Mouse (Mus musculus) heart, embryonic 10.5 days (tissue): ENCODE measurements around the gene Tnp1. TPM values are rescaled to one million over a fixed set of nuclear protein-coding genes. Genes with fewer than 3 reads are reported as not detected.

Experiments used
- DNase-seq: peaks from one replicate; pipeline ENCODE4 v3.0.0-alpha.2; 2017; ENCODE audit warnings: low spot score
- H3K27ac ChIP-seq: fragments of 300-500 bp; sonication (generic); 2 replicates; pipeline ENCODE4 v1.5.1; 2016; ENCODE audit warnings: mild to moderate bottlenecking
- H3K27me3 ChIP-seq: fragments of 300-500 bp; sonication (generic); 2 replicates; pipeline ENCODE4 v1.6.1; 2016; ENCODE audit warnings: mild to moderate bottlenecking; ENCODE audit not compliant: poor library complexity, insufficient read depth, severe bottlenecking
- H3K36me3 ChIP-seq: fragments of 300-500 bp; sonication (generic); 2 replicates; pipeline ENCODE4 v1.6.1; 2016; ENCODE audit warnings: mild to moderate bottlenecking, moderate library complexity
- H3K4me1 ChIP-seq: fragments of 300-500 bp; sonication (generic); 2 replicates; pipeline ENCODE4 v1.6.1; 2016; ENCODE audit warnings: mild to moderate bottlenecking
- H3K4me3 ChIP-seq: fragments of 300-500 bp; sonication (generic); 2 replicates; pipeline ENCODE4 v1.5.1; 2016; ENCODE audit warnings: mild to moderate bottlenecking, moderate library complexity
- H3K9me3 ChIP-seq: fragments of 300-500 bp; sonication (generic); 2 replicates; pipeline ENCODE4 v1.6.1; 2016; ENCODE audit warnings: mild to moderate bottlenecking, moderate library complexity
- WGBS: fragments of 180-500 bp; shearing (Covaris S2); methylation state at CpG from one replicate; pipeline ENCODE4 v1.1.7; 2016; 5-methylcytosine and 5-hydroxymethylcytosine counted together
- polyA plus RNA-seq: library from polyadenylated mRNA; unstranded; fragments of >200 nt; fragmentation: Nextera tagmentation; extraction: Ambion mirVana; gene quantifications from 2 replicates; pipeline ENCODE4 v1.2.1, GENCODE M21; 2016

The Tnp1 gene
- polyA plus RNA-seq, 1 experiment from 2014 or later, result not detected

DNA sequence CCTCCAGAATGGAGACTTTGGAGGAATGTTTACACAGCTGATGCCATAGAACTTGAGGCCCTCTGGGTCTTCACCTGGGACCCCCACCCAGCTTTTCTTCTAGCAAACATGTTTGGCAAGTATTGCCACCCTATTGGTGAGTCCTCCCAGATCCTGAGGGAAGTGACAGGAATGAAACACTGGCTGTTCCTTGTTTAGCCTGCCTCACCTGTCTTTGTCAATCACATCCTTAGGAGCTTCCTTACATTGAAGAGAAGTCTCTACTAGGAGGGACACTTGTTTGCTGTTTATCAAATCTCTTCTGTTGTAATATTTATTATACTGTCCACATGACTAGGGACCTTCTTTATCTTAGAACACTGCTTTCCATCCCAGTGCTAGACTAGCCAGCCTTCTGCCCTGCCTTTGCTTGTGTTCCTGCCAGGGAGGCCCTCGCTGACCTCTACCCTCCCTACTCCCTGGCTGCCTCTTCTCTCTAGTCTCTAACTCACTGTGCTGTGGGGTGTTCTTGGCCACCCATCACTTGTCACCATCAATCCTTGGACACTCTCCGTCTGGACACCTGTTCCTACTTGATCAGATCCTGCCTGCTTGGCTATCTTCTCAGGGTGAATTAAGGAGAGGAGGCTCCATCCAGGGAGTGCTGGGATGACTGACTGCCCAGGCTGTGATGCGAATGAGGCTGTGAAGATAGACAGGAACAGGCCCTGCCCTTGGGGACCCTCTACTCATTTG, 25.1 kb upstream of the Tnp1 start:
- Histone ChIP-seq H3K4me3 (no peak overlapping the region), H3K36me3 (no peaks in the 10 kb centered on the region), H3K9me3 (no peaks in the 10 kb centered on the region), H3K27me3 (no peaks in the 10 kb centered on the region), H3K4me1 (peaks cover 69% of the 10 kb centered on the region), H3K27ac (peak overlapping the region; percentile 74)
- DNase-seq, result peak; percentile 62
- WGBS, result 77% methylated on average over 3 of the region's 3 CpGs

DNA sequence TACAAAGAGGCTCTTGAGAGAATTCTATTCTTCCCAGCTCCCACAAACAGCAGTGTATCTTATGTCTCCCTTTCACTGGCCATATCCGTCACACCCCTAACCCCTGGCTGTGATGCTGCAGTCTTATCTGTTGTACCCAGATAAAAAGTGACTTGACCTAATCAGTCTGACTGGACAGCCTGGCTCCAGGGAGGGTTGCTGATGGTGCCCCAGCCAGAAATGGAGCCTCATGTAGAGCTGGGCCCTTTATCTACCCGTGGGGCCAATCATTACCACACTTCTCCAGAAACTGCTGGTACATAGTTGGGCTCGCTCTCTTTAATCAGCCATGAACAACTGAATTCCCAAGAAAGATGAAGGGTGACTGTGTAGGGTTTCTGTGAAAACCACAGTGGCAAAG, 22.8 kb upstream of the Tnp1 start:
- peaks cover 61% of the 10 kb centered on the region for H3K4me1 ChIP-seq
- DNase-seq, result peak; percentile 94
- H3K4me3 ChIP-seq, result no peak overlapping the region
- no peaks in the 10 kb centered on the region for H3K36me3 ChIP-seq
- H3K27me3 ChIP-seq, result no peaks in the 10 kb centered on the region
- WGBS, result 17% methylated on average over 3 of the region's 3 CpGs
- H3K9me3 ChIP-seq, result no peaks in the 10 kb centered on the region
- H3K27ac ChIP-seq, result peak overlapping the region; percentile 88

DNA sequence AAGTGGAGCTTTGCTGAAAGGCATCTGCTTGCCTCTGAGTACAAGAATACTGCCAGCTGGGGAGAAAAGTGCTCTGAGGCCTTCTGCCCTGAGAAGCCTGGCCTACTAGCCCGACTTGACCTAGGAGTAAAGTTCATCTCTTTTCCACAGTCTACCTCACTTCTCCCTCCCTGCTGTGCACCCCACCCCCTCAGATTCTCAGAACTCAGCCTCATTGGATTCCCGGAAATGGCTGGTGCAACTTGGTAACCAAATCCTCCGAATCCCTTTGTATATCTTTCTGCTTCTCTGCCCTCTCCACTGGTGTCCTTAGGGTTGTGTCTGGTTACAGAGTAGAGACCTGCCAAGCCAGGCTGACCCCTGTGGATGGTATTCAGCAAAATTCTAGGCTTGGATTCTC, 20.8 kb upstream of the Tnp1 start:
- peak overlapping the region; percentile 88 for H3K27ac ChIP-seq
- DNase-seq, result peak; percentile 92
- 65% methylated on average over 3 of the region's 3 CpGs for WGBS

DNA sequence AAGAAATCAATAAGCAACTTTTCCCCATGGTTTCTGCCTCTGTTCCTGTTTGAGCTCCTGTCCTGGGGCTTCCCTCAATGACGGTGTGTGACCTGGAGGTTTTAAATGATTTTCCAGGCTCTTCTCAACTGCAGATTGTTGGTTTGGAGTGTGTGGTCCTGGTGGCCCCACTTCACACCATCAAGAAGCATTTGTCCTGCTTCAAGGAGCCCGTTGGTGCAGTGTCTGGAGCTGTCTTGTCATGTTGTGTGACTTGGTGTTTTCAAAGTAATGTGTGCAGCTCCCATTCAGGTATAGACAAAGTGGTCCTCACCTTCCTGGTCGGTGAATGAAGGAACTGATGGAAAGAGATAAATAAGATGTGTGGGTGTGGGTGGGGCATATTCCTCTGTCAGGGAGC, 20.0 kb upstream of the Tnp1 start:
- Histone ChIP-seq H3K27ac (peak overlapping the region; percentile 67; the same call in 1 of the 2 replicates), H3K4me3 (no peak overlapping the region), H3K36me3 (no peaks in the 10 kb centered on the region), H3K4me1 (peaks cover 44% of the 10 kb centered on the region), H3K9me3 (no peaks in the 10 kb centered on the region), H3K27me3 (no peaks in the 10 kb centered on the region)
- peak; percentile 67 for DNase-seq
- 81% methylated on average over 3 of the region's 3 CpGs for WGBS

More for the DNA sequence above, 20.8 kb upstream of the Tnp1 start:
- Histone ChIP-seq H3K9me3 (no peaks in the 10 kb centered on the region), H3K27me3 (no peaks in the 10 kb centered on the region), H3K36me3 (no peaks in the 10 kb centered on the region), H3K4me1 (peaks cover 50% of the 10 kb centered on the region), H3K4me3 (no peak overlapping the region)

- no peaks in the 10 kb centered on the region for H3K9me3 ChIP-seq
- no peak overlapping the region for H3K4me3 ChIP-seq
- H3K36me3 ChIP-seq, result no peaks in the 10 kb centered on the region
- no peak overlapping the region for H3K27ac ChIP-seq
- H3K4me1 ChIP-seq, result peaks cover 12% of the 10 kb centered on the region; the same call in 1 of the 2 replicates
- no peaks in the 10 kb centered on the region for H3K27me3 ChIP-seq
- WGBS, result 88% methylated on average over 5 of the region's 5 CpGs
- DNase-seq, result no peak
These were observed 16.8 kb upstream of the Tnp1 start for GRCm38 (mm10) chr1:73032491-73032890.

GRCm38 (mm10) chr1:73028741-73029140, 13.0 kb upstream of the Tnp1 start:
- Histone ChIP-seq H3K9me3 (no peaks in the 10 kb centered on the region), H3K4me3 (no peak overlapping the region), H3K4me1 (peaks cover 14% of the 10 kb centered on the region; the same call in 1 of the 2 replicates), H3K27ac (no peak overlapping the region), H3K27me3 (no peaks in the 10 kb centered on the region), H3K36me3 (no peaks in the 10 kb centered on the region)
- WGBS, result 86% methylated on average over 6 of the region's 6 CpGs
- no peak for DNase-seq

GRCm38 (mm10) chr1:73027381-73027780, 11.7 kb upstream of the Tnp1 start:
- Histone ChIP-seq H3K9me3 (no peaks in the 10 kb centered on the region), H3K27ac (no peak overlapping the region), H3K4me1 (peaks cover 14% of the 10 kb centered on the region; the same call in 1 of the 2 replicates), H3K36me3 (no peaks in the 10 kb centered on the region), H3K27me3 (no peaks in the 10 kb centered on the region), H3K4me3 (no peak overlapping the region)
- no peak for DNase-seq
- 74% methylated on average over 4 of the region's 4 CpGs for WGBS

- Histone ChIP-seq H3K4me3 (no peak overlapping the region), H3K27me3 (no peaks in the 10 kb centered on the region), H3K27ac (no peak overlapping the region; the same call in 1 of the 2 replicates), H3K9me3 (no peaks in the 10 kb centered on the region), H3K36me3 (no peaks in the 10 kb centered on the region), H3K4me1 (peaks cover 14% of the 10 kb centered on the region; the same call in 1 of the 2 replicates)
- no peak for DNase-seq
- WGBS, result 53% methylated on average over 5 of the region's 5 CpGs
These were observed 11.1 kb upstream of the Tnp1 start for GRCm38 (mm10) chr1:73026786-73027299.

DNA sequence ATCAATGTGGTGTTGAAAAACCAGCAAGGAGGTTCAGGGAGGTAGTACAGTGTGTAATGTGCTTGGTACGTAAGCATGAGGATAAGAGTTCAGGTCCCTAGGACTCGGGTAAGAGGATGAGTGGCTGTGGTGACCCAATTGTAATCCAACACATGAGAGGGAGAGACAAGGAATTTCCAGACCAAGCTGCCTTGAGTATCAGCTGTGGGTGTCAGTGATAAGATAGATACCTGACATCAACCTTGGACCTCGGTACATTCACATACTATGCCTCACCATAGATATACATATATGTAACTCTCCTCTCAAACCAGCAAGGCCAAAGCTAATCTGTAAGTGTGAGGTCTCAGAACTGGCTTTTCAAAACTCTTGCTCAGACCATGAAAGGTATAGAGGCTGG, 10.4 kb upstream of the Tnp1 start:
- H3K27me3 ChIP-seq, result no peaks in the 10 kb centered on the region
- 58% methylated on average over 3 of the region's 3 CpGs for WGBS
- no peaks in the 10 kb centered on the region for H3K36me3 ChIP-seq
- H3K27ac ChIP-seq, result no peak overlapping the region; the same call in 1 of the 2 replicates
- peaks cover 14% of the 10 kb centered on the region; the same call in 1 of the 2 replicates for H3K4me1 ChIP-seq
- no peak overlapping the region for H3K4me3 ChIP-seq
- no peaks in the 10 kb centered on the region for H3K9me3 ChIP-seq
- DNase-seq, result no peak

DNA sequence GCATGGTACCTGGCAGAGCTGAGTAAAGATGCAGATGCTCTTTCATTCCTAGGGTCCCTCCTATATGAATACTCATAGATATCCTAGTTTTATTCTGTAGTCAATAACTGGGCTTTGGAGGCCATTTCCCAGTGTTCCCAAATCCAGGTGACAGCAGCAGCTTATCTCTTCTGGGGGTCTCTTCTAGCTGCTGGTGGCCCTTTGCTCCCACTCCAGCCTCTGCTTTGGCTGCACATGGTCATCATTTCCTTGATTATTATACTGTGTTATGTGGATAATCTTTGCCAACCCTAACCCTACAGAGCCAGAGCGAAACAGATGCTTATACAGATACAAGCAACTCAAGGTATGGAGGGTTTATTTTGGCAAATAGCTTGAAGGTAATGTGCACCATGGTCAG, 8.9 kb downstream of the Tnp1 start:
- Histone ChIP-seq H3K27ac (no peak overlapping the region), H3K27me3 (no peaks in the 10 kb centered on the region), H3K4me1 (peaks cover 11% of the 10 kb centered on the region), H3K9me3 (no peaks in the 10 kb centered on the region), H3K4me3 (no peak overlapping the region), H3K36me3 (no peaks in the 10 kb centered on the region)
- 96% methylated on average over 1 of the region's 1 CpGs for WGBS
- no peak for DNase-seq

- DNase-seq, result no peak
- H3K27ac ChIP-seq, result no peak overlapping the region
- no peaks in the 10 kb centered on the region for H3K9me3 ChIP-seq
- peaks cover 11% of the 10 kb centered on the region for H3K4me1 ChIP-seq
- no peak overlapping the region for H3K4me3 ChIP-seq
- H3K36me3 ChIP-seq, result no peaks in the 10 kb centered on the region
- H3K27me3 ChIP-seq, result no peaks in the 10 kb centered on the region
- WGBS, result 88% methylated on average over 2 of the region's 2 CpGs
These were observed 10.8 kb downstream of the Tnp1 start for GRCm38 (mm10) chr1:73004890-73005289.

GRCm38 (mm10) chr1:73002637-73003036, 13.1 kb downstream of the Tnp1 start:
- Histone ChIP-seq H3K27me3 (no peaks in the 10 kb centered on the region), H3K9me3 (no peaks in the 10 kb centered on the region), H3K36me3 (no peaks in the 10 kb centered on the region), H3K4me3 (no peak overlapping the region), H3K27ac (no peak overlapping the region), H3K4me1 (peaks cover 11% of the 10 kb centered on the region)
- no peak for DNase-seq
- 33% methylated on average over 5 of the region's 5 CpGs for WGBS

DNA sequence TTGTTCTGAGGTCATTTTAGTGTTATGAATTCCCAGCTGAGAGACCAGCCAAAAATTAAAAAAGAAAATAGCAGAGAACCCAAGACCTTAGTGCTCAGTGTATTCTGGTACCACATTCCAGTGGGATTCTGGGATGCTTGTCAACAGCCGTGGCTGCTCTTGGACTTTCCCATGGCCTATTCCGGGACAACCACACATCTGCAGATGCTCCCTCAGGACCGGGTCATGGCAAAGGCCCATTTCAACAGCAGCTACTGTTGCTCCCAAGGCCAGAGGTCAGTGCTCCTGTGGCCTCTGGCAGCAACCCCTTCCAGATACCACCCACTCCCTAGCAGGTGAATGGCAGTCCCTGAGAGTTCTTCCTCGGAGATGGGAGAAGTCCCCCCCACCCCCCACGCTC, 13.7 kb downstream of the Tnp1 start:
- peaks cover 11% of the 10 kb centered on the region for H3K4me1 ChIP-seq
- 74% methylated on average over 5 of the region's 5 CpGs for WGBS
- no peaks in the 10 kb centered on the region for H3K36me3 ChIP-seq
- no peak overlapping the region for H3K4me3 ChIP-seq
- DNase-seq, result no peak
- H3K27me3 ChIP-seq, result no peaks in the 10 kb centered on the region
- no peaks in the 10 kb centered on the region for H3K9me3 ChIP-seq
- H3K27ac ChIP-seq, result peak overlapping the region; percentile 33; the same call in 1 of the 2 replicates
